Mouse (Mus musculus): Measurements from ENCODE around the gene Pif1.

Gene Pif1

GRCm38 (mm10) chr9:65561016-65561415 lies 25.9 kb upstream of the Pif1 start:
- no peak for DNase-seq (ENCODE audit: low spot score in 2 of 2)

DNA sequence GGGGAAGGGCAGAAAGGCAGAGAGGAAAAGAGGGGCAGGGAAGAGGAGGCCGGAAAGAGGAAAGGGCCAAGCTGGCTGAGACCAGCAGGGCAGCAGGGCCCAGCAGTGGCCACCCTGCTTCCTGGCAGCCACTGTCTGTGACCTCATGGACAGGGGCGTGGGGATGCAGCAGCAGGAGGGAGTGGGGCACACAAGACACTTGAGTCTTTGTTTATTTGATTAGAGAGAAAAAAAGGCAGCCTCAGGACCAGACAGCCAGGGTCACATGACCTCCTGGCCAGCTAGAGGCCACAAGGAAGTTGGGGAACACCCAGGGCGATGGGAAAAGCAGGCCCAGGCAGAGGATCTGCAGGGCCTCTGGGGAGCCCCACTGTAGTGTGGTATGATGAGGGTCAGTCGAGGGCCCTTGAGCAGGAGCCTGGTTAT lies 24.9 kb upstream of the Pif1 start:
- DNase-seq (ENCODE audit: low spot score in 2 of 2): no peak

GRCm38 (mm10) chr9:65563073-65563472 lies 23.9 kb upstream of the Pif1 start:
- no peak for DNase-seq (ENCODE audit: low spot score in 2 of 2)

- no peak for DNase-seq (ENCODE audit: low spot score in 2 of 2)
Measured at GRCm38 (mm10) chr9:65564698-65565097, 22.3 kb upstream of the Pif1 start.

- no peak for DNase-seq (ENCODE audit: low spot score in 2 of 2)
Measured at GRCm38 (mm10) chr9:65568787-65569186, 18.2 kb upstream of the Pif1 start.

GRCm38 (mm10) chr9:65569491-65569971 lies 17.4 kb upstream of the Pif1 start:
- DNase-seq (ENCODE audit: low spot score in 2 of 2): no peak

DNA sequence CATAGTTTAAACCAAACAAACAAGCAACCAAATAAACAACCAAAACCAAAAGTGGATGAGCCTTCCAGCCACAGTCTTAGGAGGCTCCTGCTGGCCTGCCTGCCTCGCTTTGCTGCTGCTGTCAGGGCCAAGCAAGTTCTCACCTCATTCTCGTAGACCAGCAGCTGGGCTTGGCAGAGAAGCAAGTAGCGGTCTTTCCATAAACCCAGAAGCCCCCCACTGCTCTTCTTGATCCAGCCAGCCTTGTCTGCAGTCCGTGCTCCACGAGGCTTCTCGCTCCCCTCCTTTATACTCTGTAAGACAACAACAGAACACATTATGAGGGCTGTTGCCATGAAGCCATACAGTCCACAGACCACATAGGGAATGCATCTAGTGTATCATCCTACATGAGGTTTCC lies 14.1 kb upstream of the Pif1 start:
- DNase-seq (ENCODE audit: low spot score in 2 of 2): no peak

DNA sequence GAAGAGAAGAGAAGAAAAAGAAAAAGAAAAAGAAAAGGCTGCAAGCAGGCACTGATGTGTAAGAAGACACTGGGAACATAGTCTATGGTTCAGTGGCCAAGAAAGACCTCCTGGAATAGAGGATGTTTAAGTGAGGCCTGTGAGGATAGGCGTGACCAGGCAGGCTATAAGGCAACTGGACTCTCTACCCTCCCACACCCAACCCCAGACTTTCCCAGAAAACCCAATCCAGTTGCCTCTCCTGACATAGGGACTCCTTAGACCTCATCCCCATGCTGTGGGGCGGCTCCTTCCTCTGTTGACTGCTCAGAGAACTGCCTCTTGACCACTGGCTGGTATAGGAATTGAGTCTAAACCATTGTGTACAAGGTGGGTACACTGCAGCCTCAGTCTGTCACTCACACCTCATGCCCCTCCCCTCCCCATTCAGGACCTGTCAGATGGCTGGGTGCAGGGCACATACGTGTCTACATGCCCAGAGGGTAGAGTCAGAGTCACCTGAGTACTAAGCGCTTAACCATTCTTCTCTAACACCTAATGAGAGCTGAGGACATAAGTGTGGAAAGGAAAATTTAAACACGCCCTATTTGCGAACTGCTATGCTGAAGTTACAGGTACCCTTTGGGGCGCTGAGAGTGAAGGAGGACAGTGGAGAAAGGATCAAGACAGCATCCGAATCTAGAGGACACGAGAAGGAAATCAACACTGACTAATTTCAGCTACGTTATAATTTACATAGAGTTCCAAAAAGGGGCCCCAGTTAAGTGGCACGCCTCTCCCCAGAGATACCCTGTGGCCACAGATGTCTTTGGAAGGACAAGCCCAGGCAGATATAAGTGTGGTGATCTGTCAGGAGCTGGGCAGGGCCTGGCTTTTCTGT lies 12.2 kb upstream of the Pif1 start:
- DNase-seq (ENCODE audit: low spot score in 2 of 2): no peak

GRCm38 (mm10) chr9:65575393-65576196 lies 11.4 kb upstream of the Pif1 start:
- DNase-seq (ENCODE audit: low spot score in 2 of 2): no peak

DNA sequence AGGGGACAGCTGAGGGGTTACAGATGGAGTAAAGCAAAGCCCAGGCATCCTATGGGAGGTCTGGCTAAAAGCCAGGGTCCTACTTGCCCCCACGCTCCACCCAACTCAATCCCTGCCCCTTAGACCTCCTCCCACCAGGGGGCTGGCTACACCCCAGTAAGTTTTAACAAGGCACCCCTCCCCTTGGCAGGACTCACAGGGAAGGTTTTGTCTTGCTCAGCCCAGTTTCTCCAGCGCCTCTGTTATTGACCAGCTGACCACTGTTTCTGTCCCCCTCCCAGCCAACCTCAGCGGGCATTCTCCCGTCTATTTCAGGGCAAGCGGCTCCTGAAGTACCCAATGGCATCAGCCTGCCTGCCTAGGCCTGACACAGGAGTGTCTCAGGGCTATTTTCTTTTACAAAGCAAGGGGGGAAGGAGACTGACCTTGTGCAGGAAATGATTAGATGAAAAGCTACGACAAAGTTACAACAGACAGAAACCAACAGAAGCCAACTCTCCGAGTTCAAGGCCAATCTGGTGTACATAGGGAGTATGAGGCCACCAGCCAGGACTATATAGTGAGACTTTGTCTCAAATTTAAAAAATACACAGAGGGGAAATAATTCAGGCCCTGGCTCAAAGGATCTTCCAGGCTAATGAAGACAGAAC lies 10.0 kb upstream of the Pif1 start:
- DNase-seq (ENCODE audit: low spot score in 2 of 2): no peak

DNA sequence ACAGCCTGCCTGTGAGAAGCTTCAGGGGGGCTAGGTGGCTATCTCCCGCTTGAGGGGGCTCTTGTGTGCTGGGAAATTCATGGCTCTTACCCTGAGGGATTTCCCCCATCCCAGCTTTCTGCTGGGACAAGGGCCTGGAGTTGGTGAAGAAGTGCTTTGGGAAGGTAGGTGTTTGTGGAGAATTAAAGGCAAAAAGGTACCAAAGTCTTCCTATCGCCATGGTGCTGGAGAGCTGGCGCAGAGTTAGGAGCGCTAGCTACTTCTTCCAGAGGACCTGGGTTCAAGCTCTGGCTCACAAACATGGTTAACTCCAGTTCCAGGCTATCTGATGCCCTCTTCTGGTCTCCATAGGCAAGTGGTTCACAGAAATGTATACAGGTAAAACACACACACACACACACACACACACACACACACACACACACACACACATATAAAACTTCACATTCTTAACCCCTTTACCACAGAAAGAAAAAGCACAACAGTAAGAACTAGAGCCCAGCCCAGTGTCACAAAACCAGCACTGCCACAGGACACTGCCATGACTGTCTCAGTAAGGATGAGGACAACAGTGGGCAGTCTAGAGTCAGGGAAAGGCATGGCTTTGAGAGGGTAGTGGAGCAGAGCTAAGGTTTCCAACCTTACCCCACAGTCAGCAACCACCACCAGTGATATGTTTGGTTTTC lies 9.3 kb upstream of the Pif1 start:
- DNase-seq (ENCODE audit: low spot score in 2 of 2): no peak

DNA sequence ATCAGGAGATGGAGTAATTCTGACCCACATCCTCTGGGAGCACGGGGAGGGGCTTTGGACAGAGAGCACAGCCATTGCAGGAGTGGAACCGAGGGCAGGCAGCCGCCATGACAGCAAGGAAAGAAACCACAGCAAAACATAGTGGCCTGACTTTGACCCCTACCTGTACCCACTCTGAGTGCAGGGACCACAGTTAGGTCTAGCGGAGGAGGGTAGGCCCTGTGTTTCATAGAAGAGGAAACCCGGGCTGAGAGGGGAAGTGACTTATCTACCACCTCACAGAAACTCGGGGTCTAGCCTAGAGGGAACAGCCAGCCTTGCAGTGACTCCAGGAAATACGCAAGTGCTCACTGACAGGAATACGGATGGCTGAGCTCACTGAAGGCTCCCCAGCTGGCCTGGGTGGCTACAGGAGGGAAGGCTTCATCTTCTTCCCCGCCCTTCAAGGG lies 8.1 kb upstream of the Pif1 start:
- DNase-seq (ENCODE audit: low spot score in 2 of 2): peak; percentile 32 to 39

DNA sequence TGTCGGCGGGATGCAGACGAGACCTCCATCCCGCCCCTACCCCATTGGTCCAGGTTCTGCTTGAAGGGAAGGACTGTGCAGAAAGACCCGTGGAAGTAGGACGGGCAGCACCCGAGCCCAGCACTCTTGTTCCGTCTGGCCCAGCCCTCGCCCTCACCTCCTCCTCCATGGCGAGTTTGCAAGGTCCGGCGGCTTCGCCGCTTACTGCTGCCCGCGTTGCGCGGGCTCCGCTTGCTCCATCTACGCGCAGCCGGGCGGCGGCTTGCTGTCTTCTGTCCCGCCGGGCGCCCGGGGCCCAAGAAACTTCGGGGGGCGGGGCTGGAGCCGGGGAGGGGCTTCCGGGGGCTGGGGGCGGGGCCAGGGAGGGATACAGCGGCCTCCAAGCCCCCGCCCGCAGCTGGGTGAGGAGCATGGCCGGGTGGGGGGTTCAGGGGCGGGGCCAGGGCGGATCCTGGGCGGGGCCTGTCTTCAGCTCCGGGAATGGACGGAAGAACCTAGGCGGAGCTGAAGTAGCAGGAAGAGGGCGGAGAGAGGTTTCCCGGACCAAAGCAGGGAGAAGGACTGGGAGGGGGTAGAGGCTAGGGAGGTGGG lies 7.1 kb upstream of the Pif1 start, which contains the start of gene Plekho2:
Plekho2 (minus strand) TSS at position 260 of the 591 bp plus-strand sequence.
- DNase-seq (ENCODE audit: low spot score in 2 of 2): peak; percentile 92 to 94

GRCm38 (mm10) chr9:65580401-65581256 lies 6.3 kb upstream of the Pif1 start:
- DNase-seq (ENCODE audit: low spot score in 2 of 2): peak; percentile 79 to 83

- peak; percentile 37 to 49 for DNase-seq (ENCODE audit: low spot score in 2 of 2)
Measured at GRCm38 (mm10) chr9:65583045-65583444, 3.9 kb upstream of the Pif1 start.

DNA sequence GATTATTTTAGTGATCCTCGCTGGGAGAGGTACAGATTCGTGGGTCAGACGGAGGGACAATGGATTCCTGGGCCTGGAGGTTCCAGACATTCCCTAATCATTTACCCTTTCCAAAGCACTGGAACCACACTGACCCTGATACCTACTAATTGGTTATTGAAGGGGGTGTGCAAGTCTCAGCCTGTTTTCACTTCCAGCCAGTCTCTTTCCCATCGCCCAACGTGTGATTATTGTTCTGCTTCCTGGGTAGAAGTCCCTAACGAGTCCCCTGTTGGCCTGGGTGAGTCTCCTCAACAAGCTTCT lies 261 bp downstream of the Pif1 start:
- DNase-seq (ENCODE audit: low spot score in 2 of 2): no peak

DNA sequence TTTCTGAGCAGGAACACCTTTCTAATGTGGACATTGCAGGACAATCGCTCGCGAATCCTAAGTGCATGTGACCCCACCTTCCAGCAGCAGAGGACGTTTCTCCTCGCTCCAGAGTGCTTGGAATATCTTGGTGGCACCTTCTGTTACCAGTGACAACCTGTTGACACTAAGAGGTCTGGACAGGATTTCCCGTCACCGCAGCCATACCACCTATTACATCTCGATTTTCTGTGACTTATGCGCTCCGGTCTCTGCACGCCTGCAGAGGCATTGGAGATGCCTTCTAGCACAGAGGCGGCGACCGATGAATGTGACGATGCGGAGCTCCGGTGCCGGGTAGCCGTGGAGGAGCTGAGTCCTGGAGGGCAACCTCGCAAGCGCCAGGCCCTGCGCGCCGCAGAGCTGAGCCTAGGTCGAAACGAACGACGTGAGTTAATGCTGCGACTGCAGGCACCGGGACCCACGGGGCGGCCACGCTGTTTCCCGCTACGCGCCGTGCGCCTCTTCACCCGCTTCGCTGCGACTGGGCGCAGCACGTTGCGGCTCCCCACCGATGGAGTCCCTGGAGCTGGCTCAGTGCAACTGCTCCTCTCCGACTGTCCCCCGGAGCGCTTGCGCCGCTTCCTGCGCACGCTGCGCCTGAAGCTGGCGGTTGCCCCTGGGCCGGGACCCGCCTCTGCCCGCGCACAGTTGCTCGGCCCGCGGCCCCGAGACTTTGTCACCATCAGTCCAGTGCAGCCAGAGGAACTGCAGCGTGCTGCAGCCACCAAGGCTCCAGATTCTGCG lies 806 bp downstream of the Pif1 start:
- DNase-seq (ENCODE audit: low spot score in 2 of 2): peak; percentile 18 to 40

GRCm38 (mm10) chr9:65589091-65589490 lies 2.1 kb downstream of the Pif1 start:
- DNase-seq (ENCODE audit: low spot score in 2 of 2): no peak

DNA sequence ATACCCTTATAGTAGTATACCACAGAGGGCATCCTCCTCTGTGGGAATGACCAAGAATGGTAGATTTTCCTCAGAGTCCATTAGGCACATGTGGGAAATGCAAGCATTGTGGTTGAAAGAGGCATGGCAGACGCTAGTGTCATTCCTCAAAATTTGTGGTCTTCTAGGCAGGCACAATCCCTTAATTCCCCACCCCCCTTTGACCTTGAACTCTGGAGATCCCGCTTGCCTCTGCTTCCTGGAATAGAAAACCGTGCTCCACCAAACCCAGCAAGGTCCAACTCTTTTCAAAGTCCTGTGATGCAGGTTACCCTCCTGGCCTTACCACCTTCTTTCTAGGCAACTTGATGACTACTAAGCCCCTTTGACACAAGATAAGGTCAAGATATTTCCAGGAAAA lies 5.8 kb downstream of the Pif1 start:
- no peak for DNase-seq (ENCODE audit: low spot score in 2 of 2)
